Mouse (Mus musculus): Measurements from ENCODE around the gene Pafah1b2. TPM values are rescaled to one million over a fixed set of nuclear protein-coding genes. Genes with fewer than 3 reads are reported as not detected.

Pafah1b2 gene
- total RNA-seq (2021) = 100 to 1,000 TPM; 104 to 110 TPM
- long read RNA-seq, experiment 1, full-length matches to known transcripts = 128 of 141 reads
- long read RNA-seq, experiment 1, partial matches to known transcripts = 3 of 141 reads
- long read RNA-seq, experiment 1, other reads (novel, unspliced or antisense) = 10 of 141 reads
- long read RNA-seq, experiment 2, full-length matches to known transcripts = 128 of 149 reads
- long read RNA-seq, experiment 2, partial matches to known transcripts = 3 of 149 reads
- long read RNA-seq, experiment 2, other reads (novel, unspliced or antisense) = 18 of 149 reads

DNA sequence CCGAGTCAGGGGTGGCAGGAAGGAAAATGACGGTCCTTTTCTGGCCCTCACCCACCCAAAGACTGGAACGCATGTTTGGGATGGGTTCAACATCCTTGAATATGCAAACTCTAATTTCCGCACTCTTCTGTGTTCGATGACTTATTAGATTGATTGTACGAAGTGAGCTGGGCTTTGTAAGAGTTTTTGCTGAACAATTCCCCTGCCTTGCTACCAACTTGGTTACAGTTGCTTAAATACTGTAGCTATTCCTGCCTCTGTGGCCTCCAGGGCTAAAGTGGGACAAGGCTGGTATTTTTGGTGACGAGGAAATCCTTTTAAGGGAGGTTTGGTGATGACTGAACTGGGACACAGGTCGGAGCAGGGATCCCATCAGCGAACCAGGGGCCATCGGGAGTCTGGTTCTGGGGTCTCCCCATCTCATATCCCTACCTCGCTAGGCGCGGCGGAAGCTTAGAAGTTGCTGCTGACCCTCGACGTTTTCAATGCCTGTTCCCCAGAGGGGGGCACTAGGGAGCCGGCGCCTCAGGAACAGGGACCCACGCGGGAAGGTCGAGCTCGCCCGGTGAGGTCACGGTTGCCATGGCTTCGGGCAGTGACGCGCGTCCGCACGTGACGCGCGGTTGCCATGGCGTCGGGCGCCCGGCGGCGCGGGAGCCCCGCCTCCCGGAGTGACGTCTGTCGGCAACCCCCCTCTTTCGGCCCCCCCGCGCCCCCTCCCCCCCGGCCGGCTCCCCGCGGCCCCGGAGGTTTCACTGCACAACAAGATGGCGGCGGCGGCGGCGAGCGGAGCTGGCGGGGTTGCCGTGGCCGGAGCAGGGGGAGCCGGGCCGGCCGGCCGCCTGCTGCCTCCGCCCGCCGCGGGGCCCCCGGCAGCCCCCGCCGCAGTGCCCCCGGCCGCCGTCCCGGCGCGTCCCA, at the start of gene Pafah1b2, which contains the start of gene Sik3:
Gene Pafah1b2 (minus strand): TSS at position 600 of the 918 bp plus-strand sequence.
Gene Sik3 (plus strand): TSS at position 730 of the 918 bp plus-strand sequence.
- DNase-seq (ENCODE audit: low spot score in 2 of 2) = peak; percentile 93

DNA sequence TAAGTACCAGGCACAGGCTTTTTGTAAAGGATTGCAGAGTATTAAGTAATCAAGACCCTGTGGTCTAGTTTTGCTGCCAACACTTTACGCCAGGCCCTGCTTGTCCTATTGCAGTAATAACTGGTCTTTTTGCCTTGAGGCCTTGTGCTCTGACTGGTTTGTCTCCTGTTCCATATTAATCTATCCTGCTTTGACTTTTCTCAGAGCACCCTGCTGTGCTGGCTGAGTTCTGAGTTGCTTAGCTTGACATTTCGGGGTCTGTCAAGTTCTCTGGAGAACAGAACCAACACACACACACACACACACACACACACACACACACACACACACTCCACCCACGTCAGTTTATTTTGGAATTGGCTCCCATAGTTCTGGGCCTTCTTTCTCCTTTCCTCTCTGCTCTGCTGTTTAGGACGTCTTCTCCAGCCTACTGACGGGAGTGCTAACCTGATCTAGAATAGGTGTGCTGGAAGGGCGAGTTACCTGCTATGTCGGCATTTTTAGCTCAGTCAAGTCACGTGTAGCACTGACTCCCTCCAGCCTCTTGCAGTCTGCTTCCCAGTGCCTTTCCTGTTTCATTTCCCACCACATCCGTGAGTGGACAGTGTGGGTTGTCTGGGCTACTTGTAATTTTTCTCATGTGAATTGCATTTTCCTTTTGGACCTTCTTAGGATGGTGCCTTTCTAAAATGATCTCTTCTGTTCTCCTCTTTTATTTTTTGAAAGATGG, 49.4 kb upstream of the Pafah1b2 start:
- no peak for DNase-seq (ENCODE audit: low spot score in 2 of 2)

DNA sequence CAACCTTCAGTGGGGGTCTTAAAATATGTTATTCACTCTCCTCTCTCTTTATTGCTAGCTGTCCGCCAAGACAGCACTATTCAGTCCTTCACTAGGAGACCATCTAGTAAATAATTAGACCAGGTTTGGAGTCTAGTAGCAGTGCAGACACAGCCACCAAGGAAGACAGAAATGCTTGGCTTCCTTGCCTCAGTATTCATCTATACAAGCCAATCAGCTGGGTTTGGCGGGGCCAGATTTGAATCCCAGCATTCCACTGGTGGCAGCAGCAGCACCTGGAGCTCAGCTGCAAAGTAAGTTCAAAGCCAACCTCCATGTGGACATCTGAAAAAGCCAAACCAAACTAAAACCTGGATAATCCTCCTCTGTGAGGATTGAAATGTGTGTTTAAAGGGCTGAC, 47.8 kb upstream of the Pafah1b2 start:
- DNase-seq (ENCODE audit: low spot score in 2 of 2) = no peak

DNA sequence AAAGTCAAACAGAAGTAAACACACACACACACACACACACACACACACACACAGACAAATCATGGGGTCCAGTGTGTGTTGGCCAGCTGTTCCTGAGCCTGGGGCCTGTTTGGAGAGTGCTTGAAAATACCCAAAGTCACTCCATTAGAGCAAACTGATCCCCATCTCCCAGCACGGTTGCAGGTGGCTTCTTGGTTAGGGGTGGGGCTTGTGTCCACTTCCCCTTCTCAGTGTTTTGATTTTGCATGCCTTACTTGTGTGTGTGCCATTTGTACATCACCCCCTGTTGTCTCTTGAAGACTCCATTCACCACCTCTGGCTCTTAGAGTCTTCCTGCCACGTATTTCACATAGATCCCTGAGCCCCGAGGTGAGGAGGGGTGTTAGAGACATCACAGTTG, 45.6 kb upstream of the Pafah1b2 start:
- no peak for DNase-seq (ENCODE audit: low spot score in 2 of 2)

DNA sequence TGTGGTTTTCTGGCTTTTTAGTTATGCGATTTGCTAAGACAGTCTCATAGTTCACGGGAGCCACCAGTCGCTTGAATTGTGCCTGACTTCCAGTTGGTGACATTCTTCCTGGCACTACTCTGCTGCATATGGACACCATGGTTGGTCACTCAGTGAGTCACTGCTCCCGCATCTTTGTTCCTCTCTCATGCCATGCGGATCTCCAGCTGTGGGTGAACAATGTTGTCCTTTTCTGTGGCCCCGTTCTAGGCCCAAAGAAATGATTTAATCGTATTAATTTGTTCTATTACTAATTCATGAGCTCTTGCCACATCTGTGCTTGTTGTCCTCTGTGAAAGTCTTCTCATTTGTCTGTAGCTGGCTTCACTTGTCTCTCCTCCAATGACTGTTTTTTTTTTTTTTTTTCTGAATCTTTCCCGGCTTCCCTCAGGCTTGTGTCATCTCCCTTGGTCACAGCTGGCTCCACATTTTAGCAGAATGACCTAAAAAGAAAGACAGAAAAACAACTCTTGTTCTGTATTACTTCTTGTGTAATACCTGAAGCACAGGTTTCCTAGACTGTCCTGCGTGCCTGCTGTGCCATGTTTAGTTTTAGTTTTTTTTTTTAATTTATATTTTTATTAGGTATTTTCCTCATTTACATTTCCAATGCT, 40.6 kb upstream of the Pafah1b2 start:
- DNase-seq (ENCODE audit: low spot score in 2 of 2) = no peak

DNA sequence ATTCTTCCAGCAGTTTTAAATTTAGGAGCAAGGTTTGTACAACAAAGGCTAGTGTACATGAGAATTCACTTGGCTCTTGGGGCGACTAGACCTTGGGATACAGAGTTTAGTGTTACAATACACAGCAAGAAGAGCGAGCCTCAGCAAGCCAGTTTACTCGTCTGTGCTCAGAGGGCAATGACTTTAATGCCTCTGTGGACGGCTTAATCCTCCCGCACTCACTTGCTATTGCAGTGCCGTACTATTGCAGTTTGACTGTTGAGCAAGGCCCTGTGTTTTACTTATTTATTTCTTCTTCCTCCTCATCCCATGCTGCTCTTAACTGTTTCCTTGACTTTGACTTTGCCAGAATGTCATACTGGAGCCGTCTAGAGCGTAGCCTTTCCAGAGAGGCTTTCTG, 37.7 kb upstream of the Pafah1b2 start:
- DNase-seq (ENCODE audit: low spot score in 2 of 2) = no peak

DNA sequence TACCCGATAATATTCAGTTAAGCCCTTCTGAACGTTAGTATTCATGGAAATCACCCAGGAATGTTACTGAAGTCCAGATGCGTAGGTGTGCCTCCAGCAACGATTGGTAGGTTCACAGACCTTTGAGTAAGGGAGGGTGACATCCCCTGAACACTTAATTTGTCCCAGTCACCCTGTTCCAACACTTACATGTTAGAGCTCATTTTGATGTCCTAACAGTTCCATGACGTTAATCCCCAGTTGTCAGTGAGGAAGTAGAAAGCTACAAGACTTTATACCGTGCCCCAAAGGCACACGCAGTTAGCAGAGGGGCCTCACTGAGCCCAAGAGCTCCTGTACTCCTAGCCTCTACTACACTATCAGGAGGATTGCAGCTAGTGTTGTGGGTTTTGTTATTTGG, 37.0 kb upstream of the Pafah1b2 start:
- DNase-seq (ENCODE audit: low spot score in 2 of 2) = no peak

DNA sequence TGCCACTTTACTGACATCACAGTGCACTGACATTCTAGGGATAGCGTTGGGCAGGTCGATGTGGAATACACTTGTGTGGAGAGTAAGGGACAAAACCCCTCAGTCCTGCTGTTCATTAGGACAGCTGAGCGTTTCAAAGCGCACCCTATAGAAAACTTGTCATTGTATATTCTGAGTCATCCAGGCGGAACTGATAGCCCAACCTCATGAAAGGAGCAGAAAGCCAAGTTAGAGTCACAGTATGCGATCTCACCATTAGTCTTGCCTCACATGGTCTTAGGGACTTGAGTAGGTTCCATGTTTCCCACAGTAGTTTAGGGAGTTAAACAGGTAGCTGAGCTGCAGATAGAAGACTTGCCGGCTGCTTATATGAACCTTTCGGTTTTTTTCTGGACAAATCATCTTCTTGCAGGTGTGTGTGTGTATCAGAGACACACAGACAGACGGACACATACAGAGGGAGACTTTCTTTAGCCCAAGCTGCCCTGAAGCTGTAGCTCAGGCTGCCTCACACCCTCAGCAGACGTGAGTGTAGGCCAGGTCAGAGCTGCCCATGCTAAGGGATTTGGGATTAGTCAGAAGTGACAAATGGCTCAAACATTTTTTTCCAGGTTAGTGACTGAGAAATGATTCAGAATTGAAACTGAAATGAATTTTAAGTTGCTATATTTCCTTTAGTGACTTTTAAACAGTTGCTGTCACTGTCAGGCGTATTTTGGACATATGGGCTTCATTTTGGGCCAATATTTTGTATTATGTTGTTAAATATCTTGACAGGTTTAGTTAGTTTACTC, 34.4 kb upstream of the Pafah1b2 start:
- no peak for DNase-seq (ENCODE audit: low spot score in 2 of 2)

DNA sequence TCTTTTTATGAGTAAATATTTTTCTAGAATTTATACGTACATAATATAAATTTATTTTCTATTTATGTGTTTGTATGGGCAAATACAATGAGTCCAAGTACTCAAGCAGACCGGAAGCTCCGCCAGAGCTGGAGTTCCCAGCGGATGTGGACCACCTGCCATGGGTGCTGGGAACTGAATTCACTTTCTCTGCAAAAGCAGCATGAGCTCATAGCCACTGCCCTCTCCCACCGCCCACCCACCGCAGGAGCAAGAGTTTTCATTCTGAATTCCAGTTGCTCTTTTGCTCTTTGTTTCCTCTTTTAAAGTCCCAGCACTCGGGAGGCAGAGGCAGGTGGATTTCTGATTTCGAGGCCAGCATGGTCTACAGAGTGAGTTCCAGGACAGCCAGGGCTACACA, 31.1 kb upstream of the Pafah1b2 start:
- no peak for DNase-seq (ENCODE audit: low spot score in 2 of 2)

DNA sequence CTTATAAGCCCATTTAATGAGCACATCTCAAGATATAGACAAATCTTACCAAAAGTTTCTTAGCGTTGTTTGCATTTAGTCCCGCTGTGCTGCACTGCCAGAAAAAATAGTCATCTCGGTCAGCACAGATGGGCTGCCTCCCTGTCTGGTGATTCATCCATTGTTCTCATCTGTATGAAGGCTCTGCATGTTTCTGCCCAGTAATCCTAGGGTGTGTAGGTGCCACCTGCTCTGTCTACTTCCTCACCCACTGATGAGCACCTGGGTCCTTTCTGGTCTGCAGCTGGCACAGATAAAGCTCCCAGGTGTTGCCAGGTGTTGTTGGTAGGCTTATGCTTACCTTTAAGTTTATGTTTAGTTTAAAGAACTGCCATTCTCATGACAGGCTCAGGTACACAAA, 29.9 kb upstream of the Pafah1b2 start:
- DNase-seq (ENCODE audit: low spot score in 2 of 2) = no peak

DNA sequence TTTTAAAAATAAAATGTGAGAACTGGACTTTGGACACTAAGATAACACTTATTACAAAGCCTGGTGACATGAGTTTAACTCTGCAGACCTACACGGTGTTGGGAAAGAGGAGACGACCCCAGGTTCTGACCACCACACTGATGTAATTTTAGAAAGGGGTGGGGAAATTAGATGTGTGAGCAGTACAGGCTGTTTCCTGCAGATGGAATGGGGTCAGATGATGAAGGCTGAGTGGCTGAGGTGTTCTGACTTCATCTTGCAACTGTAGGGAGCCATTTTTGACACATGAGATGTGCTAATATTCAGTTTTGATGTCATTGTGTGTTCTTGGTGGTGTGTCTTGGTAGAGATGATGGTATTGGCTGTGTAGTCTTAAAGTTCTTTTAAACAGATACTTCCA, 28.7 kb upstream of the Pafah1b2 start:
- DNase-seq (ENCODE audit: low spot score in 2 of 2) = no peak

DNA sequence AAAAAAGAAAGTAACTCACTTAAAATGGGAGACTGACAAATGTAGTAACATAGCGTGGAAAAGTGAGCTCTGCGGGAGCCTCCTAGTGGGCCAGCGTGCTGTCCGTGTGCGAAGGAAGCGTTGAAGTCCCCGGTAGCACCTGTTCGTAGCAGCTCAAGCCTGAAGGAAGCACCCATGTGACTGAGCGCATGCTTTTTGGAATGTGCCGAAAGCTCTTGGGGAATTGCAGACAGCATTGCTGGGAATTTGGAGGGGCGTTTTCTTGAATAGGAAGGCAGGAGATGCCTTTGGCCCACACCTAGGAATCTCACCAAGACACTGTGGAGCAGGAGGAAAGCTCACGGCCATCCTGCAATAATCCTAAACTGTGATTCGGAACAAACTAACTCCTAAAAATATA, 26.3 kb upstream of the Pafah1b2 start:
- DNase-seq (ENCODE audit: low spot score in 2 of 2) = no peak

DNA sequence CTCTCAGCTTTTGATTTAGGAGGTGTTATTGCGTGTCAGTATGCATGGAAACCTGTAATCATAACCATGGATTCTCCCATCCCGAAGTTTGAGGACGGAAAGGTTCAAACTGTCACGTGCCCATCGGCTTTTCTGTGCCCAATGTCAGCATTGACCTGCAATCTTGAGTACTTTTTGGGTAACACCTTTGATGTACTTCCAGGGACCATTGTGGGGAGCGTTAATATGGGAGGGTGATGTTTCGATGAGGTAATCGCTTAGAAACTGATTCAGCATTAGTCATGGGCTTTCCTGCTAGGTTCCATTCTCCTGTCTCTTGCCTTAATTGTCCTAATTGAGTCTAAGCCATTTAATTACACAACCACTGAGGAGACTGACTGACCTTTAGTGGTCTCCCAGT, 24.4 kb upstream of the Pafah1b2 start:
- DNase-seq (ENCODE audit: low spot score in 2 of 2) = no peak

DNA sequence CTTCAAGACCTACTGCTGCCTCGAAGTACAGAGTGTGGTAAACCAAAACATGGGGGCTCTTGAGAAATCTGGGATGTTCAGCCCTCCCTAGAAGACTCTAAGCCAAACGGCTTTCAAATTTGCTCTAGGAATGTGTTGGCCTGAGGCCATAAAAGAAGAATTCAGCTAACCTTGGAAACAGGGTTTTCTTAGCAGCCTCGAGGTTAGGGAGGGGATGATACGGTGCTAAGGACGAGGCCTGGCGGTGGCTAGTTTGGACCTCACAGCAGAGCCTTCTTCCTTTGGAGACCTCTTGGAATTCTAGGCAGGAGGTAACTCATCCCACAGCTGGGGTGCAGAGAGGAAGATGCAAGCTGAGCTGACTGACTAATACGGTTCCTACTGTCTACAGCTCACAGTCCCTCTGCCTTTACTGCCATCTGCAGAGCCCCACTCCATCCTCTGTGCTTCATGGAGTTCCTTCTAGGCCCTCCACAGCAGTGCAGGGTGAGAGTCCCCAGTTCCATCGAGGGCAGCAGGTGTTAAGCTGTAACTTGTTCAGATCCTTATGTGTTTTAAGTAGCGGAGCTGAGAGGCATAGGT, 22.9 kb upstream of the Pafah1b2 start:
- DNase-seq (ENCODE audit: low spot score in 2 of 2) = no peak

DNA sequence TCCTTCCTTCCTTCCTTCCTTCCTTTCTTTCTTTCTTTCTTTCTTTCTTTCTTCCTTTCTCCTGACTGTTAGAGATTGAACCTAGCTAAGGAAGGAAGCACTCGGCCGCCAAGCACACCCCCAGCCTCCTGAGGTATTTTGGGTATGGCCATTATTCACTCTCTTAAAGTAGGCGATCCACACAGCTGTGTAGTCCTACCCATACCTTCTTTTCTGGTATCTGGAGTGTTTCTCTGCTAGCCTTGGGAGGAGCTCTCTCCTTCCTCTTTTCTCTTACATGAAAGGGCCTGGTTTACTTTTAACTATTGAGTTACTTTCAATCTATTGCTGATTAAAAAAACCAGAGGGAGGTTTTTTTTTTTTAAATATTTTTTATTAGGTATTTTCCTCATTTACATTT, 21.4 kb upstream of the Pafah1b2 start:
- DNase-seq (ENCODE audit: low spot score in 2 of 2) = no peak

DNA sequence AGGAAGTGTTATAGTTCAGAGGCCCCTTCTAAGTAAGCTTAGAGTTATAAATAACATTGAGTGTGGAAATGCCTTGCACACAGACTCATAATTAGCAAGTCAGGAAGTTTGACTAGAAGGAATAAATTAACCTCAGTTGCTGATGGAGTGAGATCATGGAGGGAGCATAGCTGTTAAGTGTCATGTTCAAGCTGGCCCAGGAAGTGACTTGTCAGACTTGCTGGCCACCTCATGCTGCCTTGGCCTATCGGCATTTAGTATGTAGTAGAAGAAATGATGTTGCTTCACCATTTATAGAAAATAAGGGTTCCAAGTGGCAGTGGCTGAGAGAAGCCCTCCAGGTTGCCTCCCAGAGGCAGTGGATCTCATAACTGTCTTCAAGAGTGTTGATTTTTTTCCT, 20.6 kb upstream of the Pafah1b2 start:
- DNase-seq (ENCODE audit: low spot score in 2 of 2) = no peak

DNA sequence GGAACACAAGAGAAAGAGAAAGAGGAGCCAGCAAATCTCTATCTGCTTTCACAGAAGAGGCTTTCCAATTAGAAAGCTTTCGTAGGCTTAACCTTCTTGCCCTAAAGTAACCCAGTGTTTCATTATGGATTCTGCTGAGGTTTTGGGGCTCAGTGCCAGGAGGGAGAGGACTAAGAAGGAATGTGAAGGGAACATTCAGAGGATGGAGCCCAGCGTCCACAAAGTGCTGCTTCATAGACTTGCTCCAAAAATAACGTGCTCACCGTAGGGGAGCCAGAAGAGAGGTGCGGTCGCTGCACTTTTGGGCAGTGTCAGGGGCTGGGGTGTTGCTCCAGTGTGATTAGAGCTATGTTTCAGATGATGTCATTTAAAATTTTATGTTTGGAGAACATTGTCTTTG, 19.7 kb upstream of the Pafah1b2 start:
- peak in 1 of 2 experiments; percentile 64 for DNase-seq (ENCODE audit: low spot score in 2 of 2)

DNA sequence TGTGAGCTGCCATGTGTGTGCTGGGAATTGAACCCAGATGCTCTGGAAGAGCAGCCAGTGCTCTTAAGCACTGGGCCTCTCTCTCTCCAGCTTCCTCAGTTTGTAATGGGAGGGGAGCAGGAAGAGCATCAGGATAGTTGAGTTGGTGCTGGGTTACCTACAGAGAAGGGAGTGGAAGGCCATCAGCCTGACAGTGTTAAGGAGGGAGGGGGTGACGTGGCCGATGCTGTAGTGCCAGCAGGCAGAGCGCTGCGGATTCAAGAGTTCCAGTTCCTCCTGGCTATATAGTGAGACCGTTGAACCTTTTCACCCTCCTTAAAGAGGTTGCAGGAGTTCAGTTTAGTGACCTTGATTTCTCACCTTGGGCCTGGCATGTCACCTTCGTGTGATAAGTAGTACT, 18.5 kb upstream of the Pafah1b2 start:
- DNase-seq (ENCODE audit: low spot score in 2 of 2) = no peak

DNA sequence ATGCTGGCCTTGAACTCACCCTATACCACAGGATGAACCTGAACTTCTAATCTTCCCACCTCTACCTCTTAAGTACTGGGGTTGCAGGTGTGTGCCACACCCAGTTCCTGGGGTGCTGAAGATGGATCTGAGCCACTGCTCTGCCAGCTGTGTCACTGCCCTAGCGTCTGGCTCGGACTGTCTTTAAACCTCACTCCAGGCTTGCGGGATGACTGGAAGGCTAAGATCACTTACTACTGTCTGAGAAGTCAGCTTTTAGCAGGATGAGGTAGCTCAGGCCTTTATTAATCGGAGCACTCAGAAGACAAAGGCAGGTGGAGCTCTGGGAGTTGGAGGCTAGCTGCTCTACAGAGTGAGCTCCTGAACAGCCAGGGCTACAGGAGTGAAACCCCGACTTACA, 17.7 kb upstream of the Pafah1b2 start:
- DNase-seq (ENCODE audit: low spot score in 2 of 2) = no peak

DNA sequence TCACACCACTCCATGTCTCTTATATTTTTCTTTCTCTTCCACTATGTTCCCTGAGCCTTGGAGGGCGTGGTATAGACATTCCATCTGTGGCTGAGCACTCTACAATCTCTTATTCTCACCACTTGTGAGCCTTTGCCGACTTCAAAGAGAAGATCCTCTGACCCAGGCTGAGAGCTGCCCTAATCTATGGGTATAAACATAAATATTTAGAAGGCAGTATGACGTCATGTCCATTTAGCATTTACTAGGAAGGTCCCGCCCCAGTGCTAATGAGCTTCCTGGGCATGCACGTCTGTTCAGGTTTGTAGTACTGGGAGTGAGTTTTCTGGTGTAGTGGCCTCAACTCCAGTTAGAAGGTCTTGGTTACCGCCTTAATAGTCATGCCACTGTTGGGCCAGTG, 17.0 kb upstream of the Pafah1b2 start:
- no peak for DNase-seq (ENCODE audit: low spot score in 2 of 2)

Data from gastrocnemius, postnatal 4 days (tissue).